Comparison of ENCODE assay signal across 12 mouse cellular contexts in the genomic region with DNA sequence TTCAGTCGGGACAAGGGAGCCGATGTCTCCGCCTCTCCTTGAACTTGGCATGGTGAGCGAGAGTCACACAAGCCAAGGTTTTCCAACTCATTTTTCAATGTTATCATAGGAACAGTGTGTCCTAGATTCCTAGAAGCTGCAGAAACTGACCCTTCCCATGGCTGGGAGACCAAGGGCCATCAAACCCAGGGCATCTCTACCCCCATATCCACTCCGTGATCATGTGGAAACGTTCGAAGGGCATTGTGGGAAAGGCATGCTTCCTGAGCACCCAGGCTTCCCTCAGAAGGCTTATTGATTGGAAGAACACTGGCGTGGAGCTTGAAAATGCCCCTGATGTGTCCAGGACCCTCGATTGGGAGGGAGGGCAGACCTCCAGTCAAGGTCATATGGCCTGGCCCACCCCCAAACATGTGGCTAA.
DNase-seq lines count a peak whose midpoint lies in the region; ATAC-seq and TF ChIP-seq lines count a peak whose summit lies in the region.
"Had no signal": no experiment of that assay in that cellular context is flagged by ENCODE, and none has a peak within 500 bp of the region (broad histone marks: within the 10 kb centered on the region; RNA-seq: fewer than 3 reads in every experiment).

No protein-coding gene starts in this region.

- TF ChIP-seq CTCF in hindbrain, postnatal 0 days (IDR thresholded peaks at IDR 0.05; ENCODE audit: low read depth), result no peak
- no peak for TF ChIP-seq CTCF in lung, postnatal 0 days (IDR thresholded peaks at IDR 0.05)

- H3K4me2 ChIP-seq in hindbrain, postnatal 0 days (ENCODE audit: low read depth, low read length), result no peak overlapping the region
- H3K4me2 ChIP-seq in lung, postnatal 0 days (replicated peaks; ENCODE audit: low read depth, low read length), result no peak overlapping the region
- no peak overlapping the region for H3K4me2 ChIP-seq in forebrain, embryonic 11.5 days (ENCODE audit: low read depth, low read length, severe bottlenecking)
- H3K4me2 ChIP-seq: stomach, embryonic 15.5 days had no signal

- H3K27ac ChIP-seq in hindbrain, embryonic 10.5 days, result peak overlapping the region; percentile 23; the same call in 1 of the 2 replicates
- H3K27ac ChIP-seq in hindbrain, postnatal 0 days, result no peak overlapping the region
- H3K27ac ChIP-seq in lung, postnatal 0 days (ENCODE audit: low read length), result 0 out of 2 replicates have a peak overlapping the region, but pooled peaks have one; percentile 0
- no peak overlapping the region for H3K27ac ChIP-seq in forebrain, embryonic 11.5 days (ENCODE audit: low read depth, low read length)
- H3K27ac ChIP-seq: macrophage; stomach, embryonic 15.5 days had no signal

- intact Hi-C loops in gastrocnemius, postnatal 36 days (cut with DNase I), result no loop called here

- 89% methylated on average over 9 of the region's 9 CpGs for WGBS in hindbrain, embryonic 10.5 days
- WGBS in hindbrain, postnatal 0 days, result 79% methylated on average over 9 of the region's 9 CpGs
- WGBS in lung, postnatal 0 days, result 75% methylated on average over 9 of the region's 9 CpGs
- WGBS in forebrain, embryonic 11.5 days, result 89% methylated on average over 9 of the region's 9 CpGs

- peaks cover 10% of the 10 kb centered on the region for H3K4me1 ChIP-seq in hindbrain, embryonic 10.5 days (replicated peaks)
- H3K4me1 ChIP-seq in hindbrain, postnatal 0 days (ENCODE audit: insufficient read depth, low read length), result no peaks in the 10 kb centered on the region; the same call in 1 of the 2 replicates
- no peaks in the 10 kb centered on the region for H3K4me1 ChIP-seq in lung, postnatal 0 days (ENCODE audit: insufficient read depth, low read depth, low read length)
- H3K4me1 ChIP-seq in forebrain, embryonic 11.5 days (replicated peaks; ENCODE audit: control insufficient read depth, insufficient read depth, low read length), result no peaks in the 10 kb centered on the region

- TF ChIP-seq EP300 in lung, postnatal 0 days (IDR thresholded peaks at IDR 0.05), result 0 out of 2 replicates have a peak, but pooled peaks have one; percentile 16

- ATAC-seq in hindbrain, postnatal 0 days, result no peak
- peak; percentile 41; the same call in 1 of the 2 replicates for ATAC-seq in lung, postnatal 0 days
- ATAC-seq in forebrain, embryonic 11.5 days (replicated peaks; ENCODE audit: low FRiP score), result no peak
- ATAC-seq: CD4-positive, CD25-positive, alpha-beta regulatory T cell, adult 4 months; intestine, postnatal 0 days had no signal

- H3K27me3 ChIP-seq in hindbrain, embryonic 10.5 days (ENCODE audit: insufficient read depth, poor library complexity, severe bottlenecking), result peaks cover 7% of the 10 kb centered on the region; the same call in 1 of the 2 replicates
- H3K27me3 ChIP-seq in hindbrain, postnatal 0 days (ENCODE audit: insufficient read depth, low read length), result no peaks in the 10 kb centered on the region
- no peaks in the 10 kb centered on the region for H3K27me3 ChIP-seq in lung, postnatal 0 days (replicated peaks; ENCODE audit: insufficient read depth, low read length)
- H3K27me3 ChIP-seq in forebrain, embryonic 11.5 days (ENCODE audit: control insufficient read depth, insufficient read depth, low read length), result no peaks in the 10 kb centered on the region
- H3K27me3 ChIP-seq: stomach, embryonic 15.5 days had no signal

- H3K9ac ChIP-seq in hindbrain, postnatal 0 days (replicated peaks; ENCODE audit: low read length), result no peak overlapping the region
- no peak overlapping the region for H3K9ac ChIP-seq in lung, postnatal 0 days (replicated peaks; ENCODE audit: low read depth)
- no peak overlapping the region for H3K9ac ChIP-seq in forebrain, embryonic 11.5 days (ENCODE audit: low read length)
- H3K9ac ChIP-seq: stomach, embryonic 15.5 days had no signal

- H3K36me3 ChIP-seq in hindbrain, embryonic 10.5 days, result no peaks in the 10 kb centered on the region
- H3K36me3 ChIP-seq in hindbrain, postnatal 0 days (ENCODE audit: insufficient read depth, low read length), result no peaks in the 10 kb centered on the region
- H3K36me3 ChIP-seq in lung, postnatal 0 days (ENCODE audit: insufficient read depth, low read length), result no peaks in the 10 kb centered on the region
- H3K36me3 ChIP-seq in forebrain, embryonic 11.5 days (ENCODE audit: control insufficient read depth, insufficient read depth, low read length), result no peaks in the 10 kb centered on the region
- H3K36me3 ChIP-seq: stomach, embryonic 15.5 days had no signal

- no peaks in the 10 kb centered on the region for H3K9me3 ChIP-seq in hindbrain, embryonic 10.5 days
- H3K9me3 ChIP-seq in hindbrain, postnatal 0 days (ENCODE audit: low read length), result no peaks in the 10 kb centered on the region
- no peaks in the 10 kb centered on the region for H3K9me3 ChIP-seq in lung, postnatal 0 days (ENCODE audit: low read length)
- H3K9me3 ChIP-seq in forebrain, embryonic 11.5 days (ENCODE audit: control insufficient read depth, low read length), result no peaks in the 10 kb centered on the region
- H3K9me3 ChIP-seq: stomach, embryonic 15.5 days had no signal

- DNase-seq in hindbrain, embryonic 10.5 days (ENCODE audit: low spot score), result no peak
- no peak for DNase-seq in hindbrain, postnatal 0 days (ENCODE audit: low spot score)
- DNase-seq in adrenal gland, adult 2 months, result peak; percentile 73
- DNase-seq in gastrocnemius, postnatal 36 days, result peak; percentile 23 to 29
- peak; percentile 31 for DNase-seq in lung, postnatal 0 days (ENCODE audit: low spot score)
- no peak for DNase-seq in forebrain, embryonic 11.5 days (ENCODE audit: low spot score)
- no peak for DNase-seq in layer of hippocampus, adult 9-11 months
- no peak for DNase-seq in B cell, adult 2 months

- H3K4me3 ChIP-seq in hindbrain, embryonic 10.5 days, result no peak overlapping the region
- H3K4me3 ChIP-seq in hindbrain, postnatal 0 days (ENCODE audit: low read length), result no peak overlapping the region
- H3K4me3 ChIP-seq in lung, postnatal 0 days (ENCODE audit: low read depth, low read length), result no peak overlapping the region
- no peak overlapping the region for H3K4me3 ChIP-seq in forebrain, embryonic 11.5 days (ENCODE audit: low read depth, low read length)
- H3K4me3 ChIP-seq: stomach, embryonic 15.5 days had no signal

Comparison
In these comparisons a context has a peak if more than half of its experiments do, and no peak if none do; other contexts are left out.
1. H3K27ac ChIP-seq: peak in hindbrain, embryonic 10.5 days (single experiment) and lung, postnatal 0 days (single experiment); none in hindbrain, postnatal 0 days (single experiment) and forebrain, embryonic 11.5 days (single experiment).
2. DNase-seq: peak in adrenal gland, adult 2 months (single experiment), gastrocnemius, postnatal 36 days (2 of 2) and lung, postnatal 0 days (single experiment); none in hindbrain, embryonic 10.5 days (single experiment), hindbrain, postnatal 0 days (single experiment), forebrain, embryonic 11.5 days (single experiment), layer of hippocampus, adult 9-11 months (single experiment) and B cell, adult 2 months (0 of 2).